Mouse (Mus musculus): ENCODE measurements around the gene Kmt5b.

Gene Kmt5b

DNA sequence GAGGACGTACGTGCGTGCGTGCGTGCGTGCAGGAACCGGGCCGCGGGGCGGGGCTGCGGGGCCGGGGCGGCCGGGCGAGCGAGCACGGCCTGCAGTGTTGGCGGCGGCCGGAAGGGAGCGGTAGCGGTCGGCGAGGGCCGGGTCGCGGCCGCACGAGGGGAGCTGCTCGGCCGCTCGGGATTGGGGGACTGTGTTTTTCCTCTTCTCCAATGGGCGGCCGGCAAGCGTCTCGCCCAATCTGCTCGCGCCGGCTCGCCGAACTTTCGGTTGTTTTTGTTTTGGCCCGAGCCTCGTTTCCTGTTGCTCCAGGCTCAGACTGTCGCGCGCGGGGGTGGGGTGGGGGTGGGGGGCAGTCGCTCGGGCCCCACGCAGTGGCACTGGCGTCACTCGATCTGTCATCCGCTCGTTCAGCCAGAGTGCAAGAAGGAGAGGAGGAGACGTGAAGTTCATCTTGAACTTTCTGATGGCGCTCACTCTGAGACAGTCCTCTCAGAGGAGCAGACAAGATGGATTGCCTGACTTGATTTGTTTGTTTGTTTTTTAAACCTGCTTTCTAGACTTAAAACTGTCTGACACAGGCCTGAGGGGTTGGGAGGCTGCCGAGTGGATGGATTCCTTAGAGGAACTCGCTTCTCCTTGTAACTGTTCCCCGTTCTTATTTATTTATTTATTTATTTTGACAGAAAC lies 1.6 kb downstream of the Kmt5b start:
- peak; percentile 92 for DNase-seq (ENCODE audit: low spot score)

DNA sequence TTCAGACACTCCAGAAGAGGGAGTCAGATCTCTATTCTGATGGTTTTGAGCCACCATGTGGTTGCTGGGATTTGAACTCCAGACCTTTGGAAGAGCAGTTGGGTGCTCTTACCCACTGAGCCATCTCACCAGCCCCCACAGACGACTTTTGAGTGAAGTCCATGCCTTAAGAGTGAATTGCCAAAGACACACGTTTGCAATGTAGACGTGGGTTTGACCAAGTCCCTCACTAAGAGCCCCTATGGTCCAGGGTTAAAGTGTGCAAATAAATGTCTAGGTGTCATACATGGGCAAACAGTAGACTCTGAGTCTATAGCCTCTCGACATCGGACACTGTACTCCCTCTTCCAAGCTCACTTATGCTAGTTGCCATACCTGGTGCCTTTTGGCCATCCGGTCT lies 2.3 kb downstream of the Kmt5b start:
- no peak for DNase-seq (ENCODE audit: low spot score)

GRCm38 (mm10) chr19:3774159-3774558 lies 6.9 kb downstream of the Kmt5b start:
- no peak for DNase-seq (ENCODE audit: low spot score)

DNA sequence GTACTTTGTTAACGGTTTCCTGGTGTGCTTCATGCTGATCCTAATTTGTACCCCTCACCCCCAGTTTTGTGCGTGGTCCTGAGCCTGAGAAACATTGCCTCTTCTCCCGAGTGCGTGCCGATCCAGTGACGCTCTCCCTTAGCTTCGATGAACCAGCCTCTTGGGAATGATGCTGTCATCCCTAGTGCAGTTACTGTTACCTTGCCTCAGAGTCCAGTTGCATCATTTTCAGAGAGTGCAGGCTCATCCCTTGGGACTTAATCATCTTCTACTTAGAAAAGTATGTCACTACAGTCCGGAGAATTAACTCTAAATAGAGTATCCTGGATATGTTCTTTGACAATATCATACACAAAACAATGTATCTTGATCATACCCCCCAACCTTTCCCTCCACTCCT lies 11.5 kb downstream of the Kmt5b start:
- no peak for DNase-seq (ENCODE audit: low spot score)

- DNase-seq (ENCODE audit: low spot score) = no peak
Measured at GRCm38 (mm10) chr19:3790077-3790476, 22.9 kb downstream of the Kmt5b start.

DNA sequence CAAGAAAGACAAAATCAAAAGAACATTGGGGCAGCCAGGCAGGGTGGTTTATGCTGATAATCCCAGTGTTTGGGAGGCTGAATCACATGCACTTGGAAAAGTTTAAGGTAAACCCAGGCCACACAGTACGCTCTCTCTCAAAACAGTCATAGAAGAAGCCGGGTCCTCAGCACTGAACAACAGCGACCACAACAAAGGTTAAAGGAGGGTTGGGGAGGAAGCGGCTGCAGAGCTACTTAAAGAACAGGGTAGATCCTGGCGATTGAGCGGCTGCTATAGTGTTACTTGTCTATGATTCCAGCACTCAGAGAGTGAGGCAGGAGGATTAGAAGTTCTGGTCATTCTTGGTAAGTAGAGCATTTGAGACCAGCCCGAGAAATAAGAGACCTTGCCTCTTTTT lies 38.3 kb downstream of the Kmt5b start:
- no peak for DNase-seq (ENCODE audit: low spot score)

GRCm38 (mm10) chr19:3810536-3811233 lies 43.5 kb downstream of the Kmt5b start:
- DNase-seq (ENCODE audit: low spot score) = no peak

GRCm38 (mm10) chr19:3814461-3814860 lies 47.2 kb downstream of the Kmt5b start:
- no peak for DNase-seq (ENCODE audit: low spot score)

DNA sequence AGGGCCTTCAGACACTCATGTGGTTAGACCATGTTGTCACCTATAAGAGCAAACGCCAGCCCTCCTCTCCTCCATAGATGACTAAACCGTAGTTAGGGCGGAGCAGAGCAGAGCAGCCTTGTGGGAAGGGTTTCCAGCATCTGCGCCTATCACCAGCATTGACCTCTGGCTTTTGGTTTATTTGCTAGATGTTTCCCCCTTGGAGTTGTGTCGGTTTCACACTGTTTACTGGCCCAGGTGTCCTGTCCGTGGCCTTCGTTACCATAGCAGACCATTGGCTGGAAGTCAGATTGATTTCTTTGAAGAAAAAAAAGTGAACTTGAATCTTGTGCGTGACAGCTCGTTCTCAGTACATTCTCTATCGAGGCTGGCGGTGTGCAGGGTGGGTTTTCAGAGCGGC lies 48.6 kb downstream of the Kmt5b start:
- DNase-seq (ENCODE audit: low spot score) = no peak

DNA sequence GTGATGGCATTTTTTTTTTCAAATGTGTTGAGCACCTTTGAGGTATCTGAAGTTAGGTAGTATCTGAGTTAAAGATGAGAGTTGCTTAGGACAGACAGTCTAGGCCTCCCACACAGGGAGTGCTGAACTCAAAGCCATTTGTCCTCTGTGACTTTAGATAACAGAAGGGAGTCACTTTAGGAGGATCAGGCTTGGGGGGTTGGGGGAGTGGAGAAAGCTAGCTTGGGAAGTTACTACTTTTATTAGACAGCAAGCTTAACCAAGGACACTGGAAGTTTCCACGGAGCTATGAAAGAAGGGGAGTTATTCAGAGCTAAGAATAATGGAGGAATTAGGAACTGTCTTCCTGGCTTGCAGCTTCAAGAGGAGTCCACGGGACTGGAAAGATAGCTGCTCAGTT lies 51.9 kb downstream of the Kmt5b start:
- DNase-seq (ENCODE audit: low spot score) = no peak

- DNase-seq (ENCODE audit: low spot score) = no peak
Measured at GRCm38 (mm10) chr19:3819899-3820444, 52.8 kb downstream of the Kmt5b start.

DNA sequence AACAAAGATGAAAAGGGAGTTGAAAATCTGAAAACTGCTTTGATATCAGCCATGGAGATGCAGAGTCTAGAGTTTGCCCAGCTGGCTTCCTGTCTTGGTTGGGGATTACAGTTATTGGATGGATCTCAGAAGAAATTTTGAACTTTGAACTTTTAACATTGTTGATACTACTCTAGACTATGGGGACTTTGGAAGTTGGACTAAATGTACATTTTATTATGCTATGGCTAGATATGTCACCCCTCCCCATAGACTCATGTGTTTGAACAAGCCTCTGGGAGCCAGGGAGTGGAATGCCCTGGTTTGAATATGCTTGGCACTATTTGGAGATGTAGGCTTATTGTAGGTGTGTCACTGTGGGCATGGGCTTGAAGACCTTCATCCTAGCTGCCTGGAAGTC lies 57.8 kb downstream of the Kmt5b start:
- no peak for DNase-seq (ENCODE audit: low spot score)

DNA sequence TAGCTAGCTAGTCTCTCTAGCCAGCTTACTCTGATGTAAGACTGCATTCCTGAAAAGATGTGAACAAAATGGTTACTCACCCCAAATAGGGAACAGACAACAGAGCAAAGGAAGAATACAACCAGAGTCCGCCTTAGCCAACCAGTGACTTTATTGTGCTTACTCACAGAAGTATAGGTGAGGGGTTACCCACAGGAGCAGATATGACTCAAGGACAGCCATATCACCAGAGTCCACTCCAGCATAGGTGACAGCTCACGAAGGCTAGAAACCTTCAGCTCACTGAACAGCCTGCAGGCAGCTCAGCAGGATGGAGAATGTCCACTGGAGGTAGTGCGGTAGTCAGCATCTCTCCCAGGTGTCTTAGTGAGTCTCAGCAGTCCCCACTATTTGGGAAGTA lies 62.6 kb downstream of the Kmt5b start:
- no peak for DNase-seq (ENCODE audit: low spot score)

- peak; percentile 89 for DNase-seq (ENCODE audit: low spot score)
Measured at GRCm38 (mm10) chr19:3831716-3832115, 64.5 kb downstream of the Kmt5b start.

GRCm38 (mm10) chr19:3832851-3833353 lies 65.7 kb downstream of the Kmt5b start:
- peak; percentile 84 for DNase-seq (ENCODE audit: low spot score)

GRCm38 (mm10) chr19:3834301-3834700 lies 67.1 kb downstream of the Kmt5b start:
- no peak for DNase-seq (ENCODE audit: low spot score)

DNA sequence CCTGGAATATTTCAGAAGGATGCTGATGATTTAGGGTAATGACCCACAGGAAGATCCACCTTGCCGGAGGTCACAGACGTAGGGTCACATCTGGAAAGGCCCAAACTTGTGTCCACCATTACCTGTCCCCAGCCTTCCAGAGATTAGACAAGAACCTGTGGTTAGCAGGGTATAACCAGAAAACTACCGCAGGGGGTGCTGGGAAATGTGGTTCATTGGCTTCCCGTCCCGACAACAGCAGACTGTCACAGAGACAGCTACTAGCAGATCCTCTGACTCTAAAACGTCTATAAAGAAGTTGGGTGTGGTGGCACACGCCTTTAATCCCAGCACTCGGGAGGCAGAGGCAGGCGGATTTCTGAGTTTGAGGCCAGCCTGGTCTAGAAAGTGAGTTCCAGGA lies 69.6 kb downstream of the Kmt5b start:
- no peak for DNase-seq (ENCODE audit: low spot score)

DNA sequence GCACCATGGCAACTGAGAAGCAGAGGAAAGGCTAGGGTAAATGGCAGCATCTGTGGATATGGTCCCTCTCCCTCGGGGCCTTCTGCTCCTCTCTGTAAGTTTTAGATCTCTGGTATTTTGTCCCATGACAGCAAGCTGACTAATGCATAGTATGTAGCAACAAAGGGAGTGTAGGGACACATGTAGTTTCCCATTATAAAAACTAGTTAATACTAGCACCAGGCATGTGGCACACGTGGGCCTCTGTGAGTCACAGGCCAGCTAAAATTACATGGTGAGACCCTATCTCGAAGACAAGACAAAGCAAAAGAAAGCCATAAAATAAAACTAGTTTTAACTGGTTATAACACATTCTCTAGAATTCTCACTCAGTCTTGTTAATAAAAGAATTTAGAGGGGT lies 71.7 kb downstream of the Kmt5b start:
- no peak for DNase-seq (ENCODE audit: low spot score)

- DNase-seq (ENCODE audit: low spot score) = no peak
Measured at GRCm38 (mm10) chr19:3839686-3840085, 72.5 kb downstream of the Kmt5b start.

- DNase-seq (ENCODE audit: low spot score) = no peak
Measured at GRCm38 (mm10) chr19:3840214-3840651, 73.0 kb downstream of the Kmt5b start.

DNA sequence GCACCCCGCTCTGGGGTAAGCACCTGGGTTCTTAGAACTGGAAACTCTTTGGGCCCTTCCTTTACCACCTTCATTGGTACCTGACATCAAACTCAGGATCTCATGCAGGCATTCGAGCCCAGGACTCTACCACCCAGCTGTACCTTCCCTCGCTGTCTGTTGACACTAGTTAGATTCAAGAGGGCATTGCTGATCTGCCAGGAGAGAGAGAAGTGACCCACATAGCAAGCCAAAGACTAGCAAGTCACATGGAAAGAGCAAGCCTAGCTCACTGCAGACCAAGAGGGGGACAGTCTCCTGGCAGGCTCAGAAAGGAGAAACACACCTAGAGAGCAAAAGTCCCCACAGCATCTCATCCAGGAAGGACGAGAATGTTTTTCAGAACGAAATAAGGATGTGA lies 73.5 kb downstream of the Kmt5b start:
- no peak for DNase-seq (ENCODE audit: low spot score)

DNA sequence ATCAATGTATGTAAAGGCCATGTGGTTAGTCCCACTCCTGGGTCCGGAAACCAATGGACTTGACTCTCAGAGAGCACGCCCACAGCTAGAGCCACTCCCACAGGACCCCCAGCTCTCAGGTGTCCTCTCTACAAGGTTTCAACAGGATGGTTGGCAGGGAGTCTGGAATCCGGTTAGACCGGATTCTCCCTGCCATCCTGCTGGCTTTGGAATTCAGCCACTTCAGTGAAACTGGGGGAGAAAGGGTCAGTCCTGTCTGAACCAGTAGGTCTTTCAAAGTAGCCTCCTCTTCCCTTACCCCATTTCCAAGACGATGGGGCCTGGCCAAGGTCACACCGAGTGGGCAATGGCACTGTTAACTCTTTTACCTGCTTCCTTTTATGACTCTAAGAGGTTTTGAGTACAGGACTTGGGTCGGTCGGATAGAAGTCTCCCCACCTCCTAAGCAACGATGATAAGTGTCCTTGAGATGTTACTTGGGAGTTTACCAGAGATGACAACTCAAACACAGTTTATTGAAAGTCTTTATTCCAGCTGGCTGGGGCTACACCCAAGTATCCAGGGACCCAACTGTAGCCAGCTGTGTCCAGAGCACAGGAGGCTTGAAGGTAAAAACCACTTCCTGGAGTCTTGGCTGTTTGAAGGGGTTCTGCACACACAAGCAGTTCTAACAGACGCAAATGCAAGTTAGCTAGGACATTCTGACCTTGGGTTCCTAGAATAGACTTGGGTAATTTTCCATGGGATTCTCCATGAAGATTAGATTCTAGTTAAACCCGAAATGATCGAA lies 75.3 kb downstream of the Kmt5b start:
- no peak for DNase-seq (ENCODE audit: low spot score)

DNA sequence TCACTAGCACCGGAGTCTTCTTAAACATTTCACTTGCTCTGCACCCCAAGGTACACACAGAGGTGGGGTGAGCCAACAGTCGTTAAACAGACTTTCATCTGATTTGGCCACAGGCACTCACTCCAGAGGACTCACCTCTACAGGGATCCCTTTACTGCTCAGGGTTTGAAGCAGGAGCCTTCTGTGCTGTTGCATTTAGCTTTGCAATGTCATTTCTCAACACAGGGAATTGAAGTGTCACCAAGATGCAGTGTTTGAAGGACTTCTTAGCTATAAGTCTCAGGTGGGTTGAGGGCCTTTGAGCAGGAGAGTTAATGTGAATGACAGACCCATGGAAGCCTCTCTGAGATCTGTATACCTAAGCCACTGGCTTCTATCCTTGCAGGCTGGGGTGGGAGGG lies 76.4 kb downstream of the Kmt5b start:
- DNase-seq (ENCODE audit: low spot score) = no peak
